Mouse (Mus musculus): ENCODE measurements at regions not wholly inside any gene's neighbourhood (a gene's known extent, or its start where the extent isn't known, plus 50 kb on each side); places are given as distances from the start of the nearest gene placed in this dataset.

- no peak for TF ChIP-seq GATA4 (IDR thresholded peaks at IDR 0.05; ENCODE audit: insufficient replicate concordance, low read length)
Measured at GRCm38 (mm10) chr12:107230097-107230496, 258.3 kb upstream of the 3110018I06Rik start.

GRCm38 (mm10) chr12:107231629-107232028, 256.8 kb upstream of the 3110018I06Rik start:
- TF ChIP-seq GATA4 (IDR thresholded peaks at IDR 0.05; ENCODE audit: insufficient replicate concordance, low read length) = no peak

DNA sequence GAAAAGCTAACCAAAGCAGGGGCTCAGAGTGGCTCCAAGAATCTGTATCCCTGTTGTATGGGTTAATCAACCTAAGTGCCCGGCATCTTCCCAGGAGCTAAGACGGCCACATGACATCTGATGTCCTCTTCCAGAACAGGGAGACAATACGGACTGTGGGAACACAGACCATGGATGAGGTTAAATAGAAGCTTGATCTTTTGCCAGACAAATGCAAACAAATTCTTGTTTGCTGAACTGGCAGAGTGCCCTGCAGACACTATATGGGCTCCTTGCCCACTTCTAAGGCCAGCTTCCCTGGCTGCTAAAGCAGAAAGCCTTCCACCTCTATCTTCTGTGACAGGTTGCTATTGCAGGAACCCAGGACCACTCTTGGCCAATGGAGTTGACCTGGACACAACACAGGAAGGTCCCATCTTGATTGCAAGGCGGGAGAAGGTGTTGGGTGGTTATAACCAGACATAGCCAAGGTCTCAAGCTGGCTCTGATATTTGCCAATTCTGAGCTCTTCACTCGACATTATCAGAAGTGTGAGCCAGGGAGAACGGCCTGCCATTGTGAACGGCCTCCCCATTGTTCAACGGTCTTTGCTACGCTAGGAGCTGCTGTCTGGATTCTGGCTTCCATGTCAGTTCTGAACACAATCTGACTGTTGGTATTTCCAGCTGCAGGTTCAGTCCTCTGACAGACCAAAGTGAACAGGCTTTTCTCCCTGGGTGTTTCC, 237.5 kb upstream of the 3110018I06Rik start:
- TF ChIP-seq GATA4 (IDR thresholded peaks at IDR 0.05; ENCODE audit: insufficient replicate concordance, low read length) = no peak

DNA sequence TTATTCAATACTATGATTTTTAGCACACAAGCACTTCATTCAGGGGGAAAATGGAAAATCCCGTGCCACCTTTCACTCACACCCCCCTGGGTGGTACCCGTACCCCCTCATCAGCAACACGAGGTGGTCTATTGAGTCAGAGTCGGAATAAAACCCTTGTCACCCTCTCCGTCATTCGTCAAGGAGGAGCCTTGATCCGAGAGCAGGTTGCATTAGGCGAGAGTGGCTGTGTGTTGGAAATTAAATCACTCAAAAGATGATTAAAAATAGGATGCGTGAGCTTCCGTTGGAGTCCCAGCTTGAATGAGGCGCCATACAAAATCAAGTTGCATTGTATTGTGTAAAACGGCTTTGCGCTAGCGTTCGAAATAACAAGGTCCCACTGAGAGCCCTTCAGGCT, 236.5 kb upstream of the 3110018I06Rik start:
- TF ChIP-seq GATA4 (IDR thresholded peaks at IDR 0.05; ENCODE audit: insufficient replicate concordance, low read length) = no peak

DNA sequence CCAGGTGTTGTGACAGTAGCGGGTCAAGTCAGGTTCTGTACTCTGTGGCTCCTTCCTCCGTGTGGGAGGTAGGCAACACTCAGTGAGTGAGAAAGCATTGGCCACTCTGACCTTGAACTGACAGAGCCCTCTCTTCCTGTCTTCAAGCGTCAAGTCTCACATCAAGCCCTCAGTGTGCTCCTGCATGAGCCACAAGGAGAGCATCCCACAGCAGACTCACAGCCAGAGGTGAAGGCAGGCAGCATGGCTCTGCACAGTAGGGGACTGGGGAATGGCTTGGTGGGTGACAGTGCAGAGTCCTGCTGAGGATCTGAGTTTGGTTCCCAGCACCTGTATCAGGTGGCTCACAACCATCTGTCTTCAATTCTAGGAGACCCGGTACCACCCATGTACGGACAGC, 226.4 kb upstream of the 3110018I06Rik start:
- TF ChIP-seq GATA4 (IDR thresholded peaks at IDR 0.05; ENCODE audit: insufficient replicate concordance, low read length) = no peak

DNA sequence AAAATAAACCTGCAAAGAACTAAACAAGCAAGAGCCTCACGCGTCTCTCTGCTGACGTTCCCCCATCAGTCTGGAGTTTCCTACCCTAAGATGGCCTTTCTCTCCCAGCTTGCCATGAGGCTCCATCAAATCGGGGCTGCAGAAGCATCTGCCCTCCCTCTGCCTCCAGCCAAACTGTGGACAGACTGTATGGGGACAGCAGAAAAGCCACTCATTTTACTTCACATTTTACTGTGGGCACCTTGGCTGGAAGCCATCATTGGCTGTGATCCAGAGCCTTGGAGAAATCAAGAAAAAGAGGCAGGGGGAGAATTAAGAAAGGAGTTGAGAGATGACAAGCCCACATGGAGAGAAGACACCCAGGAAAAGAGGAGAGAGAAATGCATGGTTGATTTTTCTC, 225.9 kb upstream of the 3110018I06Rik start:
- no peak for TF ChIP-seq GATA4 (IDR thresholded peaks at IDR 0.05; ENCODE audit: insufficient replicate concordance, low read length)

- TF ChIP-seq GATA4 (IDR thresholded peaks at IDR 0.05; ENCODE audit: insufficient replicate concordance, low read length) = no peak
Measured at GRCm38 (mm10) chr12:107266696-107267095, 221.7 kb upstream of the 3110018I06Rik start.

DNA sequence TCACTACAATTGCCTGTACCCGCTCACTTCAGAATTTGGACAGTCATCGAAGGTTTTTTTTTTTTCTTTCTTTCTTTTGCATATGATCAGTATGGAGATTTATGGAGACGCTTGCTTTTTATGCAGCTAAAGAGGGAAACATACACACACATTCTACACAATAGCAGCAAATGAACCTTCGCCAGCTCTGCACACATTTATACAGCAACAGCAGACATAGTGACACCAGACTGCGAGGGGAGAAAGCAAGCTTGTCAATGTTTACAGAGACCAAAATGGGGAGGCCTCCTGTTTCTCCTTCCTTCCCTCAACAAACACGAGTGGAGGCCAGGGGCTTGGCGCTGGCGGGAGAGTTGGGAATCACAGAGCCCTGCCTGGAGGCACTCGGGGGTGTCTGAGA, 202.8 kb upstream of the 3110018I06Rik start:
- TF ChIP-seq GATA4 (IDR thresholded peaks at IDR 0.05; ENCODE audit: insufficient replicate concordance, low read length) = no peak

DNA sequence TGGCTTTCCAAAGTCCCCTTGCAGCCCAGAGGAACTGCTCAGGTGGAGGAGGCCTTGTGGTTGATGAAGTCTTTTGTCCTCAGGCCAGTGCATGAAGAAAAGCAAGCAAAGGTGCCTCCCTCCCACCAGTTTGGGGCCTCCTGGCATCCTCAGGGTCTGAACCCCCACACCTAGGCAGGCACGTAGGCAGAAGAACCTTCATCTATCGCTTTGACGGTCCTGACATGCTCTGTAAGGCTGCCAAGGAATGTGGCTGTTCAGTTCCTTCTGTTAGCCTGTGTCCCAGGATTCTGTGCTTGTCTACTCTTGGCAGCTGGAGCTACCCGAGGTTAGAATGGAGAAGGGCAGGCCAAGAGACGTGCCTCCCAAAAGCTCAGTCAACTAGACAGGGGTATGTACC, 197.1 kb upstream of the 3110018I06Rik start:
- TF ChIP-seq GATA4 (IDR thresholded peaks at IDR 0.05; ENCODE audit: insufficient replicate concordance, low read length) = no peak

DNA sequence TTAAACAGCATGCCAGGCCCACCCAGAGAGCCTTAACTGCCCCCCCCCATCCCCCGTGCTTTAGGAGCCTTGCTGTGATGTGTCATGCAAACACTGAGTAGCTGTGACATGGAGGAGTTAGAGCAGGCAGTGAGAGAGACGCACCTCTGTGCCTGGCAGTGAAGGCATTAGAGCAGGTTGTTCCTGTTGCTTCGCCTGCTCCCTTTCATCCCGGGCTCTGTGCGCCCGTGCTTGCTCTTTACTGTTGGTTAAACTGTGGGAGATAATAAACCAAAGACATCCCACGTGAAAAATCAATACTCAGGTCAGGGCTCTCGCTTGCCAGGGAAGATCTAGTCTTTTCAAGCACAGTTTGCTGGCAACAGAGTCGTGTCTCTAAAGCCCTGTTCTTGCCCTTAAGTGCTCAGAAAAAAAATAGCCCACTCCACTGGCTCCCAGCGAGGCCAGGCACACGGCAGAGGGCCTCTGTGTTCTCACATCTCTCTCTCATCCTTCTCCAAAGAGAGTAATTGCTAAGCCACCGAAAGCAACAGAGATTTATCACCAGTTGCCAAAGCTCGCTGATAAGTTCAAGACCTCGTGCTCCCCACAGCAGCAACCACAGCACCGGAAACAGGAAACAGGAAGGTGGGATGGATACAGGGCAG, 181.2 kb upstream of the 3110018I06Rik start:
- no peak for TF ChIP-seq GATA4 (IDR thresholded peaks at IDR 0.05; ENCODE audit: insufficient replicate concordance, low read length)

DNA sequence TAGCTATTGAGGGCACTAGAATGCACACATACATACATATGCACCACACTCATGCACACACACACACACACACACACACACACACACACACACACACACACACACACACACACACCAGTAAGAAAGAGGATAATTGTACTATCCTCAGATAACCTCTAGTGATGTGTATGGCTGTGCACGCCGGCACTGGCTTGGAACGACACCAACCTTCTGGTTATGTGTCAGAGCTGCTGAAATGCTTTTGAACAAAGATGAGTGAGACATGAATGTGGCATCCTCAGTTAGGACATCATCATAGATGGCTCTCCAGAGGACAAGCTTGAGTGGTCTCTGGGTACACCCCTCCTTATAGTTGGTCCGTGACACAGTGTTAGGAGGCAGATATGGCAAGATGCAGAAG, 173.0 kb upstream of the 3110018I06Rik start:
- no peak for TF ChIP-seq GATA4 (IDR thresholded peaks at IDR 0.05; ENCODE audit: insufficient replicate concordance, low read length)

DNA sequence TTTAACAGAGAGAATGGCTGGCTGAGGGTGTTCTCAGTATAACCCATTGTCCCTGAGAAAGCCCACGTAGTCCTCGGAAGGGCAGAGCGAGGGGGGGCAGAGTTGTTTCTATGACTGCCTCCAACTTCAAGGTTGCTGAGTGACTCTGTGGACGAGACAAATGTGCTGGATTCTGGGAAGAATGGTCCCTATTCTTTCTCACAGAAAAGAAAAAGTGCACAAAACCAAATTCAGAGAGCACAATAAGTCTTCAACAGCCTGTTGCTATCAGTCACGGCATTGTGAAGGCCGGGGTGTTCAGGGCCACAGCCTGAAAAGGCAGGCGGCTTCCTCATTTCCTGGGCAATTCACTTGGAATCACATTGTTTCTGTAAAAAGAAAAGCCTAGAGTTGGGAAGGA, 165.6 kb upstream of the 3110018I06Rik start:
- TF ChIP-seq GATA4 (IDR thresholded peaks at IDR 0.05; ENCODE audit: insufficient replicate concordance, low read length) = no peak

DNA sequence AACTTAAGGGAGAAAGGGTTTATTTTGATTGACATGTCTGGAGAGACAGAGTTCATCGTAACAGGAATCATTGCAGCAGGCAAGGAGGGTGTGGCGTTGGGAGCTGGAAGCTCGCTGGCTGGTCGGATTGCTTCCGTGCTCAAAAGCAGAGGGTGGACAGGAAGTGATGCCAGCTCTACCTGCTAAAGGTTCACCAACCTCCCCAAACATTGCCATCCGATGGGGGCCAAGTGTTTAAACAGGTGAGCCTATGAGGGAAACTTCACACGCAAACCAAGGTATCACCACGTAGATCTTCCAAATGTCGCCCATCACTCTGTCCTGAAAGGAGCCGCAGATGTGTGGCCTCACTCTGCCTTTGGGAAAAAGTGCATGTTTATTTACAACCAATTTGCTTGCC, 162.3 kb upstream of the 3110018I06Rik start:
- TF ChIP-seq GATA4 (IDR thresholded peaks at IDR 0.05; ENCODE audit: insufficient replicate concordance, low read length) = no peak

GRCm38 (mm10) chr12:107327107-107327770, 161.2 kb upstream of the 3110018I06Rik start:
- no peak for TF ChIP-seq GATA4 (IDR thresholded peaks at IDR 0.05; ENCODE audit: insufficient replicate concordance, low read length)

DNA sequence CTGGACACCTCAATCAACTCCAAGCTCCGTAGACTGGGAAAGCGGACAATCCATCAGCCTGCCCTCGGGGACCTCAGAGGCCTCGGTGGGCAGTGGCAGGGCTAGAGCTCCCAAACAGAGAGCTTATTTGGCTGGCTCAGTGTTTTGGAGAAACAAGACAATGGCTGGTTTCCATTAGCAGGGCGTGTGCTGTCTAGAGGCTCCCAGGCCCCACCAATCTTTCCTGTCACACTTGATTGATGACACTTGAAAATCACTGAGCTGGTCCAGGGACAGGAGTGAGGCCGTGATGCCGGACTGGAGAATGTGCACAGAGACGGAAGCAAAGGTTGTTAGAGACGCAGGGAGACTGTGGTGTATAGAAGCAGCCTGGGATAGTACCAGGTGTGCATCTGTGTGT, 159.4 kb upstream of the 3110018I06Rik start:
- TF ChIP-seq GATA4 (IDR thresholded peaks at IDR 0.05; ENCODE audit: insufficient replicate concordance, low read length) = no peak

DNA sequence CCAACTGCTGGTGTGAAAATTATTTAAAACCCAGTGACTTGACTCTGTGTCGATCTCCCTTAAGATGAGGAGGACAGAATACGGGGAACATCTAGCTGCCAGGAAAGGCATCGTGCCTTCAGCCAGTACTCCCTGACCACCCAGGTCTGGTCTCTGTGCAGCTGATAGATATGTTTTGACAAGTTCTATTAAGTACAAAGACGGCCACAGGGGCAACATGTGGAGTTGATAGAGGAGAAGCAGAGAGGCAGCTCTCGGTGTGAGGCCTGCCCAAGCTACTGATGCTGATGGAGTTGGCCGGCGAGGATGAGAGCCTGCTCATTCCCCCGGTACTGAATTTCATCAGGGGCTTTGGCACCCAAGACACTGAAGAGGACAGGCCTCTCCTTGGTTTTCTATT, 154.1 kb upstream of the 3110018I06Rik start:
- no peak for TF ChIP-seq GATA4 (IDR thresholded peaks at IDR 0.05; ENCODE audit: insufficient replicate concordance, low read length)

All from liver, adult (tissue).